Mouse (Mus musculus): ENCODE data around the gene Med24.
"Not testable (repeated sequence)": the region's sequence is repeated elsewhere in the genome, so short reads cannot be mapped to it uniquely, and the experiment has no call there.

Med24 gene

DNA sequence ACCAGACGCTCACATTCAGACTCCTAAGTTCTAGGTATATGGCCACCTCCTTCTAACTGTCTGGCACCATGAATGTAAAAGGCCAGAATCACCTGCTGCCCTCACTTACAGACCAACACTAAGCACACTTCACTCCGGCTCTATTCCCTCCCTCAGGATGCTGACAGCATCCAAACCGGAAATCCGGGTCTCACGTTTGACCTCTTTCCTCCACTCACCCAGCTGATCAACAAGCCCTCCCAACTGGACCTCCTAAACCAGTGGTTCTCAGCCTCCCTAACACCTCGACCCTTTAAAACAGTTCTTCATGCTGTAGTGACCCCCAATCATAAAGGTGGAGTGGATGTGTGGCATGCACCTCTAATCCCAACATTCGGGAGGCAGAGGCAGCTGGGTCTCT lies 6.1 kb downstream of the Med24 start:
- DNase-seq (ENCODE audit: extremely low read depth, low read depth, low spot score): no peak

DNA sequence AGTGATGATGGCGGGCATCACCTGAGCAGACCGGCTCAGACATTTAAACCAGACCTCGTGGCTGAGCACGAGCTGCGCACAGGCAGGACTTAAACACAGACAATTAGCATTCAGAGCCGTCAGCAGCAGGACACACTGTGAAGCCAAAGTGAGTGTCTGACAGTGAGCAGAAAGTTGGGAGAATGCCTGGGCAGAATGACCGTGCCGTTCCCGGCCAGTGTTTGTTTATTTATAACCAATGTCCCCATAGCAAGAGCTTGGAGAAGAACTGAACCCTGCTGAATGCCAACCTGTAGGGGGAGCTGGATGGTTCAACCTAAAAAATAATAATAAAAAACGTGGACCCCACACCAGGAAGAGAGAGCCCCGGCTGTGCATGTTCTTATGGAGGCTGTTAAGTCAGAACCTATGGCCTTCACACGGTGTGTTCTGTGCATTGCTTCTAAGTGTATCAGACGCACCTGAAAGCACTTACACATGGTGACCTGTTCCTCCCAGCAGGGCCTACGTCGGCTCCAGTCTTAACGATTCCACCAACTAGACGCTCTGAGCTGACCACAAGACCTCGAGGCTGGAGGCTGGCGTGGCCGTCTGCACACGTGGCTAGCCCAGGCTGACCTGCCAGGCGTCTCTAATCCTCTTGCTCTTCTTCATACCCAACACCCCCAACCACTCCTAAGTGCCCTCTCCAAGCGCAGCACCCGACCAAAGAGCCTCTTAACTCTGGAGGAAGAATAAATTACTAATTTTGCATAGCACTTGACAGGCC lies 7.6 kb downstream of the Med24 start:
- DNase-seq (ENCODE audit: extremely low read depth, low read depth, low spot score): no peak

GRCm38 (mm10) chr11:98720756-98721155 lies 8.5 kb downstream of the Med24 start:
- no peak for DNase-seq (ENCODE audit: extremely low read depth, low read depth, low spot score)

- no peak for DNase-seq (ENCODE audit: extremely low read depth, low read depth, low spot score)
Observed at GRCm38 (mm10) chr11:98717904-98718303, 11.3 kb downstream of the Med24 start.

DNA sequence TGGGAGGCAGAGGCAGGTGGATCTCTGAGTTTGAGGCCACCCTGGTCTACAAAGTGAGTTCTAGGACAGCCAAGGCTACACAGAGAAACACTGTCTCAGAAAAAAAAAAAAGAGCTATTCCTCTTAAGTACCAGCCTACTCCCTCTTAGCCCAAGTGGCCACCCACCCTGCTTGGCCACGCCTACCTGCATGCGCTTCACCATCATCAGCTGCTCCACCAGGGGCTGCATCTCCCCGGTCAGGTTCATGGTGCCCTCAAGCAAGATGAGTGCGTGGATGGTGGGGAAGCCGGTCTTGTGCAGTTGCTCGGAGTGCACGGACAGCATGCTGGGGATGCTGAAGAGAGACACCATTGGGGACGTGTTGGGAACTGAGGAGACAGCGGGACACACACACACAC lies 13.3 kb downstream of the Med24 start:
- DNase-seq (ENCODE audit: extremely low read depth, low read depth, low spot score): no peak

GRCm38 (mm10) chr11:98713703-98714102 lies 15.5 kb downstream of the Med24 start:
- no peak for DNase-seq (ENCODE audit: extremely low read depth, low read depth, low spot score)

DNA sequence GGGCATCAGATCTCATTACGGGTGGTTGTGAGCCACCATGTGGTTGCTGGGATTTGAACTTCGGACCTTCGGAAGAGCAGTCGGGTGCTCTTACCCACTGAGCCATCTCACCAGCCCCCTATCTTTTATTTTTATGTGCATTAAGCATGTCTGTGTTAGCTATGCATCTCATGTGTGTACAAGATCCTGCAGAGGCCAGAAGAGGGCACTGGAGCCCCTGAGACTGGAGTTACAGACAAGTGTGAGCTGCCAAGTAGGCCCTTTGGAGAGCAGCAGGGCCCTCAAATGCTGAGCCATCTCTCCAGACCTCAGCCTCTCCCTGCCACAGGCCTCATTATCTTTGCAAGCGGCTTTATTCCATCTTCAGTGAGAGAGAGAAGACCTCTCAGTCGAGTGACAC lies 17.2 kb downstream of the Med24 start:
- DNase-seq (ENCODE audit: extremely low read depth, low read depth, low spot score): not testable (repeated sequence)

GRCm38 (mm10) chr11:98711046-98711434 lies 18.2 kb downstream of the Med24 start:
- no peak for DNase-seq (ENCODE audit: extremely low read depth, low read depth, low spot score)

DNA sequence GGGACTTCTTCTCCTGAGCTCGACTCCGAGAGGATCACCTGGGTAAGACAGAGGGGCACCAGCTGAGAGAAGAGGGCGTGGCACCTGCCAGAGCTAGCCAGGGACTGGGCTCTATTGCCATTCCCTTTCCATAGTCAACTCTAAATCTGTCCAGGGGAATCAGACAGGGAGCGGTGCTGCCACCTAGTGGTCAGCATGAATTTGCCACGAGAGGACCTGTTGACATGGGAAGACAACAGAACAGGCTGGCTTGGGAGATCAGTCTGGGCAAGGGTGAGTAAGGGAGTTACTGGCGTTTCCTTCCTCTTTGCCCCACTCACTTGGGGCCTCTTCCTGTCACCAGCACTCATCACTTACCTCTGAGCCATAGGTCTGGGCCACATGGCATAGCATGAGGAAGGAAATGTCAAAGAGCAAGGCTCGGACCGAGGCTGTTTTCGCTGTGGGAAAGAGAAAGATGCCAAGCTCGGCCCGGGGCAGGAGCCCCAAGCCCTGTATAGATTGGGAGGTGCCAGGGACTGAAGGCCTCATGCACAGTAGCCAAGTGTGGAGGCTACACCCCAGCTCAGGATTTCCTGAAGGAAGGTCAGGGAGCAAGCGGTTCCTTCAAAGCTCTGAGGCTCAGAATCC lies 18.7 kb downstream of the Med24 start:
- no peak for DNase-seq (ENCODE audit: extremely low read depth, low read depth, low spot score)

- DNase-seq (ENCODE audit: extremely low read depth, low read depth, low spot score): peak; percentile 30
Observed at GRCm38 (mm10) chr11:98709001-98709741, 20.1 kb downstream of the Med24 start.

- no peak for DNase-seq (ENCODE audit: extremely low read depth, low read depth, low spot score)
Observed at GRCm38 (mm10) chr11:98708282-98708956, 20.8 kb downstream of the Med24 start.

DNA sequence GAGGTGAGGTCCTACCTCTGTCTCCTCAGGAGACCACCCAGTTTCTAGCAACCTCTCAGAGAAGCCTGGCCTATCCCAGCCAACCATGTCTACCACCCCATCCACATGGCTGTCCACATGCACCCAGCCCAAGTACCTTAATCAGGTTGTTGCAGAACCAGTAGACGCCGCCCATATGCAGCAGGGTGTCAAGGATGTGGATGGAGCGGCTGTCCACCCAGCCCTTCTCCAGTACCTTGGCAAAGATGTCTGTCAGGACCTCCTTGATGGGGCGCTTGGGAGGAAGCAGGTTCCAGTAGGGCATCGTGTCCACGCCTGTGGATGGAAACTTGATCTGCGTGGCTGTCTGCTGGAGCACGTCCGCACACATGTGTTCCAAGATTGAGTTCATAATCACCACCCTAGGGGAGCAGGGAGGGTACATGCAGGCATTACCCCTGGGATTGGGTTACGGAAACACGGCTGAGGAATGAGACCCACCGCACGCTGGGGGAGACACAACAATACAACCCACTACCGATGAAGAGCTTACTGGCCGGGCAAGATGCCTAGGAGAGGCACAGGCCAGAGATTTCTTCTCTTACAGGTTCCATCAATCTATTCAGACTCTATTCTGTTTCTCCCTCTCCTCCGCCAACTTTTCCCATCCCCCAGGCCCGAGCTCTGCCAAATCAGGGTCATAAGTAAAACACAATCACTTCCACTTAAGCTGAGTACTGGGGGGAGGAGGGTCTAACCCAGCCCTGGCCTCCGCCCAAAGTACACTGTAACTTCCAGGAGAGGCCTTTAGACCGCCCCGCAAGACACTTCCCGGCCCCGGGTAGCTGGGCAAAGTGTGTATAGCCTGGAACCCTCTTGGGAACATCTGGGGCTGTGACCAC lies 21.6 kb downstream of the Med24 start:
- DNase-seq (ENCODE audit: extremely low read depth, low read depth, low spot score): no peak

- DNase-seq (ENCODE audit: extremely low read depth, low read depth, low spot score): no peak
Observed at GRCm38 (mm10) chr11:98705021-98705420, 24.2 kb downstream of the Med24 start.

DNA sequence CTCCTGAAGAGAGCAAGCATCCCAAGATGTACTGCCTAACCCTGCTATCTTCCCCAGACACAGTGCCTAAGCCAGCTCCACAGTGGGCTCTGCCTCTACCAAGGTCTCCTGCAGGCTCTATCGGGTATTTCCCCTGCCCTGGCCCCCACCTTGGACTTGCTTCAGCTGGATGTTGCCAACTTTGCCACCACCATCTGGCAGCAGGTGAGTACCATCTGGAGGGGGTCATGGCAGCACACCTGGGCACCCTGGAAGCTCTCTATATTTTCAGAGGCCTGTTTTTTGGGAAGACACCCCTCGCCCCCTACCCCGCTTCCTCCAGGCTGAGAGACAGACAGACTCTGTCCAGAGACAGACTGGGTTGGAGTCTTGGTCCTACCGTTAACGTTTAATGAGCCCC lies 26.9 kb downstream of the Med24 start:
- no peak for DNase-seq (ENCODE audit: extremely low read depth, low read depth, low spot score)

- no peak for DNase-seq (ENCODE audit: extremely low read depth, low read depth, low spot score)
Observed at GRCm38 (mm10) chr11:98701213-98701670, 28.0 kb downstream of the Med24 start, which contains the start of gene Csf3. Gene Csf3 (plus strand): TSS chr11:98701263.

GRCm38 (mm10) chr11:98699911-98700310 lies 29.3 kb downstream of the Med24 start:
- DNase-seq (ENCODE audit: extremely low read depth, low read depth, low spot score): no peak

DNA sequence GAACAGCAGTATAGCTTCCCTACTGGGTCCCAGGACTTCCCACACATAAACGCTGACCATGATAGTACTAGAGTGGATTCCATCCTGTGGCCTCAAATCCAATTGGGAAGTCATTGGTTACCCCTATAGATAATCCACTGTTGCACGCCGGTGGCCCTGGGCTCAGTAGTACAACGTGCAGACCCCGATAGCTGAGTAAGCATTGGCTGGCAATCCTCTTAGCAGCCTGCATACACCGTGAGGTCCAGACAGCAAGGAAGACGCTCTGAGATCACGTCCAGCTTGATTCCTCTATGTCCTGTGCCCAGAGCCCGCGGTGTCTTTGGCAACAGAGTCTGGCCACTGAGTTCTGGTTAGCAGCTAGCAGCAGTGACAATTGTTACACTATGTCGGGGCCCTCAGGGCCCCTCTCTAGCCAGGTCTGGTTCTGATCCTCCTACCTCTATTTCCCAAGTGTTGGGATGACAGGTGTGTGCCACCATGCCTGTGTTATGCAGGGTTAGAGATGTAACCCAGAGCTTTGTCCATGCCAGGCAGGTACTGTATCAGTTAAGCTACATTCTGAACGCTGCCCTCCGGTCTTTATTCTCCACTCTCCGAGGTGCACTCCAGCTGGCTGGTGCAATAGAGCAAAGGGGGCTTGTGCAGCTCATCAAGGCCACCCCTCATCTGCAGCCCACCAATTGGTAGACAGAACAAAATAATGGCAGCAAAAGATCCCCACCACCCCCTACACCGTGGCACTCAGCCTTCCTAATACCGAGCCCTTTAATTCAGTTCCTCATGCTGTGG lies 30.2 kb downstream of the Med24 start:
- no peak for DNase-seq (ENCODE audit: extremely low read depth, low read depth, low spot score)

DNA sequence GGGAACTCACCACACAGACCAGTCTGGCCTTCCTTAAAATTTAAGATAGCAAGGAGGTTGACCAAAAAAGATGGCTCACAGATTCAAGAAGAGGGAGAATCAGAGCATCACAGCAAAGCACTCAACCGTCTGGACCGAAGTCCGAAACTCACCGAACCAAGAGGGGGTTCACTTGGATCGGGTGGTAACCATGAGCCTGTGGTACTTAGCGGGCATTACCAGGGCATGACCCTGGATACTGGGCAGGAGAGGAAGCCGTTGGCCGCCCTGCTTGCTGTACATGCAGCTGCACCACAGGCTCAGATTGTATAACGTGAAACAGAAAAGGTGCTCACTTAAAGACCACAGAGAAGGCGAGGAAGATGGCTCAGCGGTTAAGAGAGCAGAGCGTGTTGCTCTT lies 32.0 kb downstream of the Med24 start:
- no peak for DNase-seq (ENCODE audit: extremely low read depth, low read depth, low spot score)

DNA sequence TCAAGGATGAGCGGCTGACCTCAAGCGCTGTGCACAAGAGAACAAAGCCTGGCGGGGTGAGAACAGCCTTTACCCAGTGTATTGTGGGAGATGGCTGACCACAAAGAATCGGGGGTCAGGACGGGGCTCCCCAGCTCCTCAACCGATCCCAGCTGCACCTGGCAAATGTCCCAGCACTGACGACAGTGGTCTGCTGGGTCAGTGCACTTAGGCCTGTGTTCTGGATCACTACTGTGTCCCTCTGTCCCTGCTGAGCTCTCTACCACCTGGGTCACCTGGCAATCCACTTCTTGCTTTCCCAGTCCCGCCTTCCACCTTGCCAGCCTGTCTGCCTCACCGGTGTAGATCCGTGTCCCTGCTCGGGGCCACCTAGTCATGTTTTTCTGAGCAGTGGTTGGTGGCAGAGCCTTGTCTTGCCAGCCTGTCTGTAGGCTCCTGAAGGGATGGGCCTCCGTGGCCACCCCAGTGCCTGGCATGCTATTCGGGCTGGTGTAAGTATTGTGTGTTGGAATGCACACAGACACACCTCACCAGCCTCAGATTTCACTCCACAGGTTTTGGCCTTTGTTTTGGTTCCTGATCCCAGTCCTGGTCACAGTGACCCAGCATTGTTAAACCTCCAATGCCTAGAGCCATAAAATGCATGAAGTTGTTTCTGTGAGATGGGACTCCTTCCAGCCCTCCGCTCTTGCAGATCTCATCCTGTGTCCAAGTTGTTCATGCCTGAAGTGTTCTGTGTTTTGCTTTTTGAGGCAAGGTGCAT lies 32.6 kb downstream of the Med24 start:
- DNase-seq (ENCODE audit: extremely low read depth, low read depth, low spot score): peak; percentile 64

Data from fat pad, adult 2 months (tissue).